Mouse (Mus musculus) E14TG2a.4 (cell line): ENCODE measurements at regions not wholly inside any gene's neighbourhood (a gene's known extent, or its start where the extent isn't known, plus 50 kb on each side); places are given as distances from the start of the nearest gene placed in this dataset.

Source experiments
- CTCF ChIP-seq: conservative IDR thresholded peaks from 2 replicates; pipeline ENCODE4 v1.5.1; 2014; ENCODE audit warnings: low read length
- NANOG ChIP-seq: IDR thresholded peaks from 2 replicates; pipeline ENCODE4 v1.6.1; 2014; ENCODE audit warnings: borderline replicate concordance, low read length, mixed read lengths

DNA sequence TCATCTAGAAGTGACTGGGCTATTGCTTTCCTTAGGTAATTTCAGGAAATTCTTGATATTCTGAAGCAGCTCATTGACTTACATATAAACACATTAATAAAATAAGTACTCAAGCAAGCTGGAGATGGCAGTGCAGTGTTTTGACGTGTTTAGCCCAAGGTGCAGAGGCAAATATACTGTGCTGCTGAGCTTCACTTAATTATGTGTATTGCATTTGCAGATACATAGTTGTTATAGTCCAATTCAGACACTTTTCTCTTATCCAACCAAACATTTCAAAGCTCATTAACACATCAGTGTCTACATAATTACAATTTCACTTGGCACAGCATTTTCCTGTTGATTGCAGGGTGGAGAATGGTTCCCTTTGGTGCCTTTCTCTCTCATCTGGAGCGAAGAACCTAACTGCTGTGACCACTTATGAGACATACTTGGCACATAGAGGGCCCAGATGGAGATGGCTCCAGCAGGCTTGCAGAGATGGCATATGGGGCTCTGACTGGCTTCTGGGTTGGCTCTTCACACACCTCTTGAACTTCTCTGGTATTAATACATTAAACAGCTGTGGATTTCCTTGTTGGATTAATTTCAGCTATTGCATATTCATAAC, 803.9 kb upstream of the Gm10800 start:
- TF ChIP-seq CTCF (no peak), NANOG (no peak)
